Mouse (Mus musculus) spleen, adult 2 months (tissue): ENCODE results near the gene Mgat4a. TPM values are rescaled to one million over a fixed set of nuclear protein-coding genes. Genes with fewer than 3 reads are reported as not detected.
A peak's percentile ranks its signal among the peaks of the same experiment; 100 is the strongest.

Experiments used
- DNase-seq, 2 experiments: peaks; one replicate each; pipeline versions ENCODE4 v3.0.0 to v3.0.0-alpha.2; 2012 to 2021; ENCODE audit warnings: low spot score in 2 of 2, low read depth in 1 of 2
- H3K27ac ChIP-seq: fragments of 200-500 bp; 2 replicates; pipeline ENCODE4 v1.5.1; 2012; ENCODE audit warnings: low read length, inconsistent platforms; ENCODE audit not compliant: insufficient read depth
- H3K27me3 ChIP-seq: fragments of 200-500 bp; 2 replicates; pipeline ENCODE4 v1.6.1; 2012; ENCODE audit warnings: mild to moderate bottlenecking, moderate library complexity, low read length, inconsistent platforms; ENCODE audit not compliant: control insufficient read depth, insufficient read depth
- H3K36me3 ChIP-seq: fragments of 200-500 bp; 2 replicates; pipeline ENCODE4 v1.6.1; 2012; ENCODE audit warnings: mild to moderate bottlenecking, low read length, inconsistent platforms; ENCODE audit not compliant: control insufficient read depth, insufficient read depth
- H3K4me1 ChIP-seq: fragments of 200-500 bp; 2 replicates; pipeline ENCODE4 v1.6.1; 2011; ENCODE audit warnings: inconsistent platforms; ENCODE audit not compliant: control insufficient read depth, insufficient read depth, insufficient read length
- H3K4me3 ChIP-seq: fragments of 200-500 bp; 2 replicates; pipeline ENCODE4 v1.5.1; 2011; ENCODE audit warnings: mild to moderate bottlenecking, inconsistent platforms; ENCODE audit not compliant: insufficient read depth, insufficient read length; ENCODE audit errors: extremely low read depth
- CTCF ChIP-seq: fragments of 200-500 bp; IDR thresholded peaks from 2 replicates; pipeline ENCODE4 v1.5.1; 2011; ENCODE audit warnings: mild to moderate bottlenecking, inconsistent platforms; ENCODE audit not compliant: insufficient read depth, insufficient read length, insufficient replicate concordance; ENCODE audit errors: extremely low read depth
- POLR2A ChIP-seq: fragments of 200-500 bp; IDR thresholded peaks from 2 replicates; pipeline ENCODE4 v1.6.1; 2011; ENCODE audit warnings: low read depth, low read length, inconsistent platforms
- WGBS: fragments of 180-500 bp; shearing (Covaris S2); methylation state at CpG from one replicate; pipeline ENCODE4 v1.1.7; 2018; 5-methylcytosine and 5-hydroxymethylcytosine counted together
- polyA plus RNA-seq: library from polyadenylated mRNA; depleted of rRNA; stranded (reverse); fragments of >200 nt; gene quantifications from 2 replicates; pipeline ENCODE4 v1.2.3, GENCODE M21; 2012

Gene Mgat4a
- polyA plus RNA-seq, 1 experiment = 8.4 TPM

DNA sequence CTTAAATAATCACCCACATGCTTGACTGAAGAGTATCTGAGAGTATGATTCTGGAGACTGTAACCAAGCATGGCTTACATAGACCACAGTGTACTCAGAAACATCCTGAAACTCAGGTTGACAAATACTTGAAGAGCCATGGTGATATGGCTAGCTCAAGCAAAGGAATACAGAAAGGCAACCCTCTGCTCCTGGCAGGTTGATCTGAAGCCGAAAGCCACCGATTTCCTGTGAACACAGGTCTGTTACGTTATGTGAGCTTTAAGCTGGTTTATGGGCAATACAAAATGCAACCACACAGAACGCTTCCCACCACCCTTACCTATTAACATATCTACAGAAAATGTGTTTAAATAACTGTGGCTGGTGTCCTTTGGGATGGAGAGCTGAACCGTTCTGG, 71.8 kb downstream of the Mgat4a start:
- 72% methylated on average over 5 of the region's 5 CpGs for WGBS
- Histone ChIP-seq H3K27ac (no peak overlapping the region), H3K4me3 (no peak overlapping the region), H3K4me1 (peaks cover 19% of the 10 kb centered on the region), H3K27me3 (no peaks in the 10 kb centered on the region), H3K36me3 (peaks cover 2% of the 10 kb centered on the region; the same call in 1 of the 2 replicates)
- TF ChIP-seq POLR2A (no peak), CTCF (no peak)
- no peak for DNase-seq

DNA sequence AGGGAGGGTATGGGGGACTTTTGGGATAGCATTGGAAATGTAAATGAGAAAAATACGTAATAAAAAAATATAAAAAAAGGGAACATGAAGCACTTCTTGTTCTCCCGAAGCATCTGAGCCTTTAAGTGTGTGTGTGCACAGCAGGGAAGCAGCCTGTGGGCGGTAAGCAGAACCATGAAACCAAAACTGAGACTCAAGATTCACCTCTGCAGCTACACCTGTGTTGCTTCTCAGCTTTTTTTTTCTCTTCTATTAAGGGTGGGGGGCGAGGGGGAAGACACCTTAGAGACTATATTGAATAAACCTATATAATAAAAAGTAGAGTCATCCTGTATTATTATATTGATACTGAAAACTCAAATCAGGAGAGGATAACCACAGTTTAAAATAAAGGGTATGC, 73.0 kb downstream of the Mgat4a start:
- peaks cover 11% of the 10 kb centered on the region for H3K4me1 ChIP-seq
- 66% methylated on average over 4 of the region's 4 CpGs for WGBS
- H3K36me3 ChIP-seq = peaks cover 3% of the 10 kb centered on the region; the same call in 1 of the 2 replicates
- no peak for DNase-seq
- TF ChIP-seq POLR2A (no peak), CTCF (no peak)
- no peak overlapping the region for H3K27ac ChIP-seq
- H3K4me3 ChIP-seq = no peak overlapping the region
- no peaks in the 10 kb centered on the region for H3K27me3 ChIP-seq

DNA sequence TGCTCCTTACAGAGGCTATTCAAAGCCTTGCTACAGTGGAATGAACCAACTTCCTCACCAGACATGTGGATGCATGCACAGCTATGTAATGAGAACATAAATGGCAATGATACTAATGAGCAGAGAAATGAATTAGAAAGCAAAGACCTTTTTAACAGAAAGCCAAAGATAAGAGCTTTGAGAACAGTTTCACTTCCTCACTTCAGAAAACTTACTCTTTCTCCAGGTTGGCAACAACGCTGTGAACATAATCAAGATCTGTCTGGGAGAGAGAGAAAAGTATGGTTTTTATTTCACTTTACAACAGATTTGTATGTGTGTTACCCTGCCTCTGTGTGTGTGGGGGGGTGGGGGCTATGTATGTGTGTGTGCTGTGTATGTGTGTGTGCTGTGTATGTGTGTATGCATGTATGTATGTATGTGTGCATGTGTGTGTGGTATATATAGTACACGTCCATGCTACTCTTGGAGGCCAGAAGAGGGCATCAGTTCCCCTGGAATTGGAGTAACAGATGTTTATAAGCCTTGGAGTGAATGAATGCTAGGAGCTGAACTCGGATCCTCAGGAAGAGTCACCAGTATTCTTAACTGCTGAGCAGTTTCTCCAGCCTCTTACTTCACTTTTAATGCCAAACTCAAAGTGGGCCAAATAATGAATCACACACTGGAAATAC, 74.4 kb downstream of the Mgat4a start:
- 64% methylated on average over 3 of the region's 3 CpGs for WGBS
- H3K36me3 ChIP-seq = peaks cover 3% of the 10 kb centered on the region; the same call in 1 of the 2 replicates
- H3K27ac ChIP-seq = 0 out of 2 replicates have a peak overlapping the region, but pooled peaks have one; percentile 45
- no peaks in the 10 kb centered on the region for H3K27me3 ChIP-seq
- no peak for DNase-seq
- H3K4me1 ChIP-seq = peaks cover 8% of the 10 kb centered on the region
- TF ChIP-seq POLR2A (no peak), CTCF (no peak)
- no peak overlapping the region for H3K4me3 ChIP-seq

DNA sequence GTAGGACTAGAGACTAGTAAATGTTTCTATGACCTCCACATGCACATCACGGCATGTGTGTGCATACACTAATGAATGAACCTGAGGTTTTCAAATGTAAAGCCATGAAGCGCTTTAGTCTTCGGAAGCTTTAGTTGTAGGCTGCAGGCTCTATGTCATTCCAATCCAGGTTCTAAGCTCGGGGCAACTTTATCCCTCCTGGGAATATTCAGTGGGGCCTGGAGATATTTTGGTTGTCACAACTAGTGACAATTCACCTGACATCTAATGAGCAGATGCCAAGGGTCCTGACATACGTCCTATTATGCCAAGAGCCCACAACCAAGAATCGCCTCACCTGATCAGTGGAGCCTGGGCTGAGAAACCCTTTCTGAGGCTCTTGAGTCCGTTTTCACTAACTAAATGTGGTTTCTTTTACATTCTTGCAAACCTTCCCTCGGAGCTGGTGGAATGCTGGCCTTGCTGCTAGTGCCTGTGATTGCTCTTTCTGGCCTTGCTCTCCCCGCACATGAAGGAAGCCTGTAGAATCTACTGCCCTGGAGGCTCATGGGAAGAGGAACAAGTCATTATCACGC, 75.9 kb downstream of the Mgat4a start:
- Histone ChIP-seq H3K36me3 (peaks cover 5% of the 10 kb centered on the region; the same call in 1 of the 2 replicates), H3K4me1 (peaks cover 4% of the 10 kb centered on the region), H3K4me3 (no peak overlapping the region), H3K27me3 (no peaks in the 10 kb centered on the region), H3K27ac (no peak overlapping the region)
- TF ChIP-seq CTCF (no peak), POLR2A (no peak)
- DNase-seq = no peak
- WGBS = 90% methylated on average over 10 of the region's 10 CpGs

DNA sequence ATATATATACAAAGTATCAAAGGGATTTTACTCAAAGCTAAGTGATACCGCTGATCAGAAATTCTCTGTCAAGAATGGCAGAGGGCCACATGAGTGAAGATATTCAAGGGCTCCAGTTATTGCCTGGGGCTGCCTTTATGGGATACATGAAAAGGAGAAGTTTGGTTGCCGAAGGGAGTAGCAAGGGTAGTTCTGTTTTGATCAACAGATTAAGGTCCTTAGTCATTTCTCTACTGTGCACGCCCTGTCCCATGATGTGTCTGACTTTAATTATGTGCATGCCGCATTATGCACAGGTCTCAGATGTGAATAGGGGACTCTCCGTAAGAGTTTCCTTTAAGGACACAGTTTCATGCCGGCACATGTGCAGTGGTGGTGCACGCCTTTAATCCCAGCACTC, 83.3 kb downstream of the Mgat4a start:
- Histone ChIP-seq H3K4me1 (no peaks in the 10 kb centered on the region), H3K27me3 (no peaks in the 10 kb centered on the region), H3K4me3 (no peak overlapping the region), H3K36me3 (peaks cover 23% of the 10 kb centered on the region), H3K27ac (no peak overlapping the region)
- TF ChIP-seq CTCF (no peak), POLR2A (no peak)
- 86% methylated on average over 7 of the region's 7 CpGs for WGBS
- no peak for DNase-seq

DNA sequence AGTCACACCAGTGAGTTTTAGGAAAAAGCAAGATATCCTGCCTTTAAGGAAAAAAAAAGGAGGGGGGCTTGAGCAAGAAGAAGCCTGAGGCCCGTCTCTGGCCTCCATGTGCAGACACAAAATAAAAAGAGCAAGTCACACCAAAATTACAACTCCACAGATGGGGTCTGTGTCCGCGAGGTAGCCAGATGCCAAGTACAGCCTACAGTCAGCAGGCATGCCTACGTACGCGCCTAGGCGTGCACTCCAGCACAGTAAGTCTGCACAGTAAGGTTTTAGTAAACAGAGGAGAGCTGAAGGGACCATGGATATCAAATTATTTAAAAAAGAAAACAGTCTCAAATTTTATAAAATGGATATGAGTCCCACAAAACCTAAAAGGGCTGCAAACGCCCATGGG, 89.5 kb downstream of the Mgat4a start:
- DNase-seq = no peak
- Histone ChIP-seq H3K4me1 (no peaks in the 10 kb centered on the region), H3K4me3 (no peak overlapping the region), H3K36me3 (peaks cover 32% of the 10 kb centered on the region), H3K27ac (no peak overlapping the region), H3K27me3 (no peaks in the 10 kb centered on the region)
- WGBS = 95% methylated on average over 8 of the region's 8 CpGs
- TF ChIP-seq CTCF (no peak), POLR2A (no peak)

DNA sequence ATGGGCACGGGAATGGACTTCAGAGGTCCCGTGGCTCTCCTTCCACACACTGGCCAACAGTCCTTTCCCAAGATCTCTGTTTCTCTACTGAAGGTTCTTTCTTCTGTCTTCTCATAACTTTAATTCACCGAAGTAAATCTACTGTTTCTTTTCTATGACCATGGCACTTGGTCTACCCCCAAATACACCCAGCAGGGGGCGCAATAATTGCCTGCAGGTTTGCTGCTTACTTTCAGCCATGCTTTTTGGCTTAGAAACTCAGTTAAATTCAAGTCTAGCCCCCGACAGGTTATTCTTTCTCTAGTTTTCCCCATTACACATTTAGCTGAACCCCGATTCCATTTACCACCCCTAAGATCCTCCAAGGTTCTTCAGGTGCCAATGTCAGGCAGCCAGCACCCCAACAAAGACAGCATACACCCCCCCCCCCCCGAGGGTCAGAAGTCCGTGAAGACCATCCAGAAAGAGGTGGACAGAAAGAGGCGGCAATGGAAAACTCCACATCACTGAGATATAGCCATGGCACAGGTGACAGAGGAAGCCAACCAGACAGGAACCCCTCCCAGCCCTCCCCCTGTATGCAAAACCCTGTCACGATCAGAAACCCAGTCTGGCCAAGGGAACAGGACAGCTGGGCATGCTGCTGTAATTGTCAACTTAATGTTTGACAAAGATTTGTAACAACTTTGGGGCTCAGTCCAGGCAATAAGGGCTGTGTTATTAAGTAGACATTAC, 92.3 kb downstream of the Mgat4a start:
- Histone ChIP-seq H3K27me3 (no peaks in the 10 kb centered on the region), H3K4me1 (no peaks in the 10 kb centered on the region), H3K36me3 (peaks cover 30% of the 10 kb centered on the region), H3K27ac (no peak overlapping the region), H3K4me3 (no peak overlapping the region)
- WGBS = 71% methylated on average over 10 of the region's 10 CpGs
- TF ChIP-seq POLR2A (no peak), CTCF (peak; percentile 48; the same call in 1 of the 2 replicates)
- peak; percentile 41 to 67 for DNase-seq
